In genomic region chr1:166282597-166283210, GRCm38 (mm10) we compare ENCODE assay signal across 8 mouse cellular contexts. TPM values are rescaled to one million over a fixed set of nuclear protein-coding genes. Genes with fewer than 3 reads are reported as not detected.
DNase-seq lines count a peak whose midpoint lies in the region; ATAC-seq and TF ChIP-seq lines count a peak whose summit lies in the region.

No protein-coding gene starts in this region.

- H3K27me3 ChIP-seq in liver, postnatal 0 days (ENCODE audit: insufficient read depth, low read length), result 0 out of 2 replicates have a peak, but pooled peaks cover 5% of the 10 kb centered on the region

- TF ChIP-seq CTCF in liver, postnatal 0 days (IDR thresholded peaks at IDR 0.05; ENCODE audit: low read depth), result no peak

- H3K36me3 ChIP-seq in liver, postnatal 0 days (replicated peaks; ENCODE audit: insufficient read depth, low read length), result no peaks in the 10 kb centered on the region

- H3K4me2 ChIP-seq in liver, postnatal 0 days (ENCODE audit: low read depth, low read length), result no peak overlapping the region

- no peak overlapping the region for H3K9ac ChIP-seq in liver, postnatal 0 days (replicated peaks)

- DNase-seq in adrenal gland, postnatal 10 days, result peak; percentile 38
- no peak for DNase-seq in adrenal gland, adult 18-20 months (ENCODE audit: low spot score in 2 of 2)
- peak; percentile 18 for DNase-seq in cerebellum, adult 9-10 months
- peak; percentile 61 to 81 for DNase-seq in frontal cortex, postnatal 14 days (ENCODE audit: low spot score in 2 of 2)
- DNase-seq in kidney, postnatal 10 days, result peak; percentile 74
- DNase-seq in liver, postnatal 0 days, result peak; percentile 18
- peak; percentile 48 for DNase-seq in ovary, postnatal 14 days (ENCODE audit: low spot score)
- DNase-seq in thymus, postnatal 36 days, result no peak

- TF ChIP-seq EP300 in liver, postnatal 0 days (IDR thresholded peaks at IDR 0.05; ENCODE audit: low read depth), result no peak

- H3K4me1 ChIP-seq in liver, postnatal 0 days (ENCODE audit: insufficient read depth), result no peaks in the 10 kb centered on the region; the same call in 1 of the 2 replicates

- ATAC-seq in liver, postnatal 0 days, result no peak

- WGBS in liver, postnatal 0 days (ENCODE audit: insufficient replicate concordance), result 15% methylated on average over 22 of the region's 22 CpGs

- H3K9me3 ChIP-seq in liver, postnatal 0 days (ENCODE audit: low read length), result no peaks in the 10 kb centered on the region

- H3K4me3 ChIP-seq in liver, postnatal 0 days (ENCODE audit: low read depth, low read length), result no peak overlapping the region

- H3K27ac ChIP-seq in liver, postnatal 0 days (ENCODE audit: low read depth), result no peak overlapping the region

RNA-seq across cellular contexts. Expression of gene Ildr2, which starts 28.8 kb away (rescaled TPM):
- 1 to 10 TPM; 3.4 to 3.5 TPM for total RNA-seq in adrenal gland, postnatal 10 days (2021)
- total RNA-seq in adrenal gland, adult 18-20 months (2021), result 1 to 10 TPM; 4.1 to 7.5 TPM
- 0.07 TPM in 2 replicates for polyA plus RNA-seq in liver, postnatal 0 days (2015; fragmentation: Nextera tagmentation; extraction: Ambion mirVana)

RNA-seq across cellular contexts. Expression of gene Mael, which starts 44.2 kb away (rescaled TPM):
- total RNA-seq in adrenal gland, postnatal 10 days (2021), result not detected
- total RNA-seq in adrenal gland, adult 18-20 months (2021), result not detected
- not detected in 2 replicates for polyA plus RNA-seq in liver, postnatal 0 days (2015; fragmentation: Nextera tagmentation; extraction: Ambion mirVana)

Comparison
In these comparisons a context has a peak if more than half of its experiments do, and no peak if none do; other contexts are left out.
1. DNase-seq: peak in adrenal gland, postnatal 10 days (single experiment), cerebellum, adult 9-10 months (single experiment), frontal cortex, postnatal 14 days (2 of 2), kidney, postnatal 10 days (single experiment), liver, postnatal 0 days (single experiment) and ovary, postnatal 14 days (single experiment); none in adrenal gland, adult 18-20 months (0 of 2) and thymus, postnatal 36 days (0 of 2).